17 mouse cellular contexts compared by ENCODE assay signal in the genomic region with DNA sequence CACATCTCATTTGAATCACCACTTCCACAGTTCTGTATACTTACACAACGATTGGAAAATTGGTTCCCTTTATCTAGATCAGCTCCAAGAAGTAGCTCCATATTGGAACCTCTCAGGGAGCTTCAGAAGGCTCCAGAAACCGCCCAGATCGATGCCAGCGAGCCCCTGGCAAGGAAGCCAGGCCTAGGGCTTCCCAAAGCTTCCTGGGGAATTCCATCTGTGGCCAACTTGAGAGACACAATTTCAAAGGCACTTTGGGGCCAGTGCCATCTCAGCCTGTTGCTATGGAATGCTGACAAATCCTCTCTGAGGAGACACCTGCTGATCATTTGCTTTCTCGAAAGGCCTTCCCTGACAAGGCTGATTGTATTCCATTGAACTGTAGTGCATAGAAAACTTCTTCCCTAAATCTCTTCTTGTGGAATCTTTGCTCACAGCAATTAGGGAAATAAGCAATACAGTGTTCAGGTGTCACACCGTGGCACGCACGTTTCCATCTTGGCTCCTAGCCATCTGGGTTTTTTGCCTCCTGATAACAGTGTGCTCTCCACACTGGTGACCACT.
DNase-seq lines count a peak whose midpoint lies in the region; TF ChIP-seq lines count a peak whose summit lies in the region.
"Had no signal": no experiment of that assay in that cellular context is flagged by ENCODE, and none has a peak within 500 bp of the region (broad histone marks: within the 10 kb centered on the region; RNA-seq: fewer than 3 reads in every experiment).

No protein-coding gene starts in this region.

- TF ChIP-seq CTCF in kidney, adult 2 months (conservative IDR thresholded peaks at IDR 0.05; ENCODE audit: insufficient read depth, insufficient read length, low read depth, low read length), result no peak

- H3K36me3 ChIP-seq in kidney, adult 2 months (ENCODE audit: control insufficient read depth, insufficient read depth, low read length), result no peaks in the 10 kb centered on the region
- H3K36me3 ChIP-seq: heart, embryonic 15.5 days; intestine, embryonic 15.5 days; limb, embryonic 10.5 days; liver, embryonic 12.5 days had no signal

- H3K4me1 ChIP-seq in kidney, adult 2 months (ENCODE audit: control insufficient read depth, insufficient read depth, low read length), result no peaks in the 10 kb centered on the region
- H3K4me1 ChIP-seq: intestine, embryonic 15.5 days; liver, embryonic 12.5 days had no signal

- no peak for TF ChIP-seq POLR2A in kidney, adult 2 months (IDR thresholded peaks at IDR 0.05; ENCODE audit: low read depth, low read length)

- WGBS in kidney, adult 2 months, result 73% methylated on average over 8 of the region's 8 CpGs

- peak; percentile 10 for DNase-seq in kidney, adult 2 months
- no peak for DNase-seq in kidney, adult 8-10 months
- DNase-seq in right cerebral cortex, postnatal 10 days (ENCODE audit: low spot score in 2 of 2), result peak; percentile 36 to 50
- no peak for DNase-seq in right cerebral cortex, adult 18-20 months
- peak; percentile 59 for DNase-seq in cerebellum, adult 8-10 months
- DNase-seq in embryo, embryonic 11 days, result no peak
- DNase-seq in heart, postnatal 10 days, result no peak
- DNase-seq in gastrocnemius, postnatal 14 days, result no peak
- DNase-seq: B cell, adult 2 months; heart, adult 18-20 months; kidney, postnatal 25 days; layer of hippocampus, postnatal 36 days; right cerebral cortex, postnatal 14 days had no signal

- H3K27ac ChIP-seq in kidney, adult 2 months (ENCODE audit: insufficient read depth, low read depth, low read length), result no peak overlapping the region
- H3K27ac ChIP-seq: heart, embryonic 15.5 days; intestine, embryonic 15.5 days; limb, embryonic 10.5 days; liver, embryonic 12.5 days had no signal

- H3K4me3 ChIP-seq in kidney, adult 2 months (ENCODE audit: insufficient read depth, low read depth, low read length), result no peak overlapping the region
- H3K4me3 ChIP-seq: heart, embryonic 15.5 days; intestine, embryonic 15.5 days; limb, embryonic 10.5 days; liver, embryonic 12.5 days had no signal

- no peaks in the 10 kb centered on the region for H3K27me3 ChIP-seq in kidney, adult 2 months (replicated peaks; ENCODE audit: control insufficient read depth, insufficient read depth, low read length)
- H3K27me3 ChIP-seq: heart, embryonic 15.5 days; intestine, embryonic 15.5 days; liver, embryonic 12.5 days had no signal

- intact Hi-C loops in heart, postnatal 10 days (cut with DNase I), result no loop called here
- intact Hi-C loops in gastrocnemius, postnatal 14 days (cut with DNase I; ENCODE audit: low total_unique reads), result no loop called here

Comparison
In these comparisons a context has a peak if more than half of its experiments do, and no peak if none do; other contexts are left out.
1. DNase-seq: peak in kidney, adult 2 months (single experiment), right cerebral cortex, postnatal 10 days (2 of 2) and cerebellum, adult 8-10 months (single experiment); none in kidney, adult 8-10 months (0 of 2), right cerebral cortex, adult 18-20 months (single experiment), embryo, embryonic 11 days (single experiment), heart, postnatal 10 days (0 of 2) and gastrocnemius, postnatal 14 days (single experiment).